Mouse (Mus musculus): ENCODE data around the gene Ubb. TPM values are rescaled to one million over a fixed set of nuclear protein-coding genes. Genes with fewer than 3 reads are reported as not detected.

Gene Ubb
- total RNA-seq, 4 experiments from 2014 or later = 692 to 761 (median 719) TPM

DNA sequence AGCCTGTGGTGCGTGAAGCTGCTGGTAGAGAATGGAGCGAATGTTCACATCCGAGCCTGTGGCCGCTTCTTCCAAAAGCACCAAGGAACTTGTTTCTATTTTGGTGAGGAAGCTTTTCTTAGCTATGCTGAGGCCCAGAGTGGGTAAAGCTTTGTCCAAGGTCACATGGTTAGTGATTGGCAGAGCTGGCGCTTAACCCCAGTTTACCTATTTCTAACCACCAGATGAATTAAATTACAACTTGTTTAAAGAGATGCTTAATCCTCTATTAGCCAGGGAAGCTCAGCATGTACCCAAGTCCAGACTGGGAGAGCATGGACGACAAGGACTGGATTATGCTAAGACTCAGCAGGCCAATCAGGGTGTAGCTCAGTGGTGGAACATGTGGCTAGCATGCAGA, 32.1 kb downstream of the Ubb start:
- no peak for DNase-seq (ENCODE audit: low spot score)

DNA sequence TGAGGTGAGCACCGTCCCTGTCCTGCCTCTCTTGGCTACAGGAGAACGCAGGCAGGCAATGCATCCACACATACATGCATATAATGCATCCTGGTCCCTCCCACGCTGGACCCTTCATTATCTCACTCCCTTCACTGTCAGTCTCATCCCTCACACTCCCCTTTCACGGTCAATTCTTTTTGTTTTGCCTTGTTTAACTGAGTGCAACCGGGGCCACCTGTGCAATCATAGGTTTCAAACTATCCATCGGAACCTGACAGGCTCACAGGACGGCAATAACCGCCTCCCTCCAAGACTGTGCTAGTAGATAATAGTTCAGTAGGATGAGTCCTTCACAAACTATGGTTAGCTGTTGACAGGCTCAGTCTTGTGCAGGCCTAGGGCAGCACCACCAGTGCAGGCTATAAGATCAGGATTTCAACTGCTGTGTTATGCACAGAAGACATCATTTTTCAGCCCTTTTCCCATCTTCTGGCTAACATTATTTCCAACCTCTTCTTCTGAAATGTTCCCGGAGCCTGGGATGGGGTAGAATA, 33.8 kb downstream of the Ubb start:
- DNase-seq (ENCODE audit: low spot score) = no peak

DNA sequence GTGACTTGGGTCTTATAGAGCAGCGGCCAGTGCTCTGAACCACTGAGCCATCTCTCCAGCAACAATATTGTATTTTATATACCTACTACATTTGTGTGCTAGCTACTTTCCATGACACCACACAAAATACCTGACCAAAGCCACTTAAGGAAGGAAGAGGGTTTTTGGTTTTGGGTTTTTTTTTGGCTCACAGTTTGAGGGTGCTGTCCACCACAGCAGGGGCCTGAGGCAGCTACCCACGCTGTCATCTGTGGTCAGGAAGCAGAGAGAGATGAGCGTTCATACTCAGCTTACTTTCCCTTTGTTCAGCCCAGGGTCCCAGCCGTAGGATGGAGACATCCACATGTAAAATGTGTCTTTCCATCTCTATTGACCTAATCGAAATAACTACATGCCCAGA, 36.1 kb downstream of the Ubb start:
- DNase-seq (ENCODE audit: low spot score) = no peak

DNA sequence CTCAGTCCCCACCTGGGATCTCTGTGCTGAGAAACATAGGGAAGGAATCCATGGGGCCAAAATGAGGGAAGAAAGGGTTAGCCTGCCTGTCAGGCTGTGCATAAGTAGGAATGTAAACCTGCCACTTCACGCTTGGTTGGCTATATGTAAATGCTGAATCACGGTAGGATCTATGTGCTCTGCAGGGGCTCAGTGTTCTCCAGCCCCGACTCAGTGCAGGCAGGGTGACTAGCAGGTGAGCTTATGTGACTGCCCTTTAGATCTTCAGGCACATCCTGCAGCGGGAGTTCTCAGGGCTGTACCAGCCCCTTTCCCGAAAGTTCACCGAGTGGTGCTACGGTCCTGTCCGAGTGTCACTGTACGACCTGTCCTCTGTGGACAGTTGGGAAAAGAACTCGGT, 38.4 kb downstream of the Ubb start:
- no peak for DNase-seq (ENCODE audit: low spot score)

DNA sequence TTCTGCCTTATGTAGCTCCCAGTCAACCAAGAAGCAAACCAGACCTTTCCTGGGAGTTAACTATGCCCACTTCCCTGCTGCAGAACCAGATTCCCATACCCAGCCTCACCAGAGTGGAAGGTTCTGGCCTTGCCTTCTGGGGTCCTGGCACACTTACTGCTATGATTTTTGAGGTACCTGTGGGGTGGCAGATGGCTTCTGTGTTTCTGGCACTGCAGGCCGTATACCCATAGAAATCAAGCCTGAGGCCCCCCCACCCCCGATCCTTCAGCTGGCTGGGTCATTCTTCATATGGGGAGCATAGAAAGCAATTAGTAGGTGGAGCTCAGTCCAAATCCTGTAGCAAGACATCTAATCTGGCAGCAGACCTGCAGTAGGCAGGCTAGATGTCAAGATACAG, 40.1 kb downstream of the Ubb start:
- no peak for DNase-seq (ENCODE audit: low spot score)

DNA sequence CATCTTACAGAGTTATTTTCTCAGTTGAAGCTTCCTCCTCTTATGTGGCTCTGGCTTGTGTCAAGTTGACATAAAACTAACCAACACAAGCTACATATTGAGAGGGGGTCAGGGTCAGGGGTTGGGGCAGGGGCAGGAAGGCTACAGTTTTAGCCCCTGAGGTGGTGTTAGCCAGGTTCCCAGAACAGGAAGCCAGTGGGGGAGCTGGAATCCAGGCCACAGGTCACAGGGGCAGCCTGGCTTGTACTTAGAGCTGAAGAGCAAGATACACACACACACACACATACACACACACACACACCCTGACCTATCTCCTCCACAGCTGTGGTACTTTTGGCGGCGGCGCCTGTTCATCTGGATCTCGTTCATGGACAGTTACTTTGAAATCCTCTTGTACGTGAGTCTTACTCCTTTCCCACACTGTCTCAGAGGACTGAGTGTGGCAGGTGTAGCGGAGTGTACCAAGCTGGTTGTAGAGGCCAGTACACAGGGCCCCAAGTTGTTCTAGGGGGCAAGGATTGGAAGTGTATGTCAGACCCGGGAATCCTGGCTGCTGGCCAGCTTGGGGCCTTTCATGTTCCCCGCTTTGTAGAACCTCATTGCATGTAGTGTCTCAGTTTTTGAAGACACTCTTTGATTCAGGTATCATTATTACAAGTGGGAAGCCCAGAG, 41.1 kb downstream of the Ubb start:
- DNase-seq (ENCODE audit: low spot score) = no peak

DNA sequence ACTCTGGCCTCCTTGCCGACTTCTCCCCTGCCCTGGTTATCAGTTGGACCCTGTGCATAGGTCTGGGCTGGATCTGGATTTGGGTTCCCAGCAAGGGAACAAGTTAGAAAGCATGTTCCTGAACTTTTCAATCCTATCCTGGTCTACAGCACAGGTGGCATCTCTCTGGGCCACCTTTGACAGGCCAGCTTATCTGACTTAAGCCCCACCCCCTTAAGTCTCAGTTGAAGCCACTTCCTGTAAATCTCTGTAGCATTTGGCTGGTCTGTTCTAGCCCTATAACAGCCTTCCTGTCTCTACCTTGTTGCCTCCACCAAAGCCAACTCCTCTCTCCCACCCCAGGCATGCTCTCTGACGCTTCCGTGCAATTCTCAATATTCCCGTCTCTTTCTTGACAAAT, 47.6 kb downstream of the Ubb start:
- DNase-seq (ENCODE audit: low spot score) = no peak

DNA sequence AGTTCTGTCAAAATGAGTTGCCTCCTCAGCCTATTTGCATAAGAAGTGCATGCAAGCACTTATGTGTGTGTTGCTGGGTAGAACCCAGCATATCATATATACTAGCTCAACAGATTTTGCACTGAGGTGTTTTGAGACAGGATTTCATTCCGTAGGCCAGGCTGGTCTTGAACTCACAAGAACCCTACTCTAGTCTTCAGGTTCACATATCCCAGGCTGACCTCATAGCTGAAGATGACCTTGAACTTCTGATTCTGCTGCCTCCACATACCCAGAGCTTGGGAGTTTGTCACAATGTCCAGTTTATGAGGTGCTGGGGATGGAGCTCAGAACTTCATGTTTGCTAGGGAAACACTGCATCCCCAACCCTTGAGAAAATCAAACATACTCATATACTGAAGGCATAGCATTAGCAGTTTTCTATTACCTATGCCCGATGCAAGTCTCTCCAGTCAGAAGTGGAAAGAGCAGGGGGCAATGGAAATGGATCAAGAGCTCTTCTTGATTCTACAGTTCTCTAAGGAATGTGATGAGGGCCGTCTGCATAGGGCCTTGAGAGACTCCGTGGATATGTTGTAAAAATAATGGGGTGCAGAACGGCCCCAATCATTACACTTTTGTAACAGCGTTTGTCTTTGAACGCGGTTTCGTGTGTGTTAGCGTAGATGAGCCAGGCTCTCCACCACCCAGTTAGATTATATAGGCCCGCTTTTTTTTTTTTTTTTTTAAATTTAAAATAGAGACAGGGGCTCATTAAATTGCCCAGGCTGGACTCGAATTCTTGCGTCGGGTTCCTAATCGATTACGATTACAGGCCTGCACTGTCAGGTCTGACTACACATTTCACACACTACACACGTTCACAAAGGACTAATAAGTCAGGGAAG, 51.0 kb downstream of the Ubb start:
- DNase-seq (ENCODE audit: low spot score) = no peak

Other genes starting within 250 kb of the Ubb start
- gene Pigl, start 92.7 kb upstream of the Ubb start, total RNA-seq (2022) = 1 to 10 TPM; 3.1 to 3.8 (median 3.3) TPM
- gene Ncor1, start 92.6 kb upstream of the Ubb start, total RNA-seq (2022) = 100 to 1,000 TPM; 125 to 148 (median 138) TPM
- gene Cenpv, start 11.9 kb upstream of the Ubb start, total RNA-seq (2022) = 10 to 100 TPM; 21.2 to 27.5 (median 24.5) TPM
- 1 to 10 TPM; 1.6 to 4.1 (median 1.8) TPM for gene Trpv2, start 23.3 kb downstream of the Ubb start, total RNA-seq (2022)
- gene Lrrc75a, start 97.4 kb downstream of the Ubb start, total RNA-seq (2022) = 1 to 10 TPM; 3.1 to 4.5 (median 3.7) TPM
- 1 to 10 TPM; 5.1 to 5.9 (median 5.7) TPM for gene Mmgt2, start 97.5 kb downstream of the Ubb start, total RNA-seq (2022)
- 1 to 10 TPM; 2.4 to 3.3 (median 2.9) TPM for gene Zfp287, start 180.7 kb downstream of the Ubb start, total RNA-seq (2022)
- not detected for gene Gm10428, start 201.9 kb downstream of the Ubb start, total RNA-seq (2022)
- 1 to 10 TPM in 1 of 4 experiments, under 1 TPM in 3; 0.41 to 1.8 (median 0.72) TPM for gene Zfp286, start 238.3 kb downstream of the Ubb start, total RNA-seq (2022)